Mouse (Mus musculus): ENCODE measurements at regions not wholly inside any gene's neighbourhood (a gene's known extent, or its start where the extent isn't known, plus 50 kb on each side); places are given as distances from the start of the nearest gene placed in this dataset.

DNA sequence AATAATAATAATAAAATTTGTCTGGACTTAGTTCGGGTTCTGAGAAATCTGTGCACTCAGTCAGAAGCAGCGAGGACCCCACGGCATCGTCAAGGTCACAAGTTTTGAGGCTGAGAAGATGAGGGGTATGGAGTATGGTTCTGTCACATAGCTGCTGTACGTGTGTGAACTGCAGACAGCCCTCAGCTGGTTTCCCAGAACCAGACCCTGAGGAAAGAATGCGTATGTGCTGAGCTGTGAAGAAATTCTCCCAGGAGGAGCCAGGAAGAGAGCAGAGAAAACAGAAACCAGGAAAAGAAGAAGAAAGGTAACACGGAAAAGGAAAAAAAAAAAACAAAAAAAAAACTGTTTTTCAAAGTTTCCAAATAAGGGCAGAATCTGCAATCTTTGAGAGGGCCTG lies 112.4 kb upstream of the Cited2 start:
- 89% methylated on average over 7 of the region's 7 CpGs for WGBS
- ATAC-seq (ENCODE audit: low FRiP score): no peak
- Histone ChIP-seq H3K9me3 (no peaks in the 10 kb centered on the region), H3K36me3 (no peaks in the 10 kb centered on the region), H3K4me3 (no peak overlapping the region), H3K27ac (no peak overlapping the region), H3K27me3 (no peaks in the 10 kb centered on the region), H3K9ac (no peak overlapping the region), H3K4me2 (no peak overlapping the region), H3K4me1 (replicated peaks) (no peaks in the 10 kb centered on the region)

DNA sequence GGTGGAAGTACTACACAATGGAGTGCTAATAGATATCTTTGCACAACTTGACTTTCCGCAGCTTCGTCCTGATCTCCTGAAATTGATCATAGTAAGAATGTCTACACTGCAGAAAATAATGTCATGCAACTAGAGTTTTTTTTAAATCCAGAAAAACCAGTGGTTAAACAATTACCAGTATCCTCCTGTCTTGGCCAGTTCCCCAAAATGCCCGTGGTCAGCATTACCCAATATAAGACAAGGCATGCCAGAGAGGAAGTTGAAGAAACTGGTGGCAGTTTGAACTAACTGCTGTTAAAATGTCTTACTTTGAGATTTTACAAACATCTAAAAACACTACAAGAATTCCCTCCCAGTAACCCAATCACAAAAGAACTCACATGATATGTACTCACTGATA lies 109.7 kb upstream of the Cited2 start:
- no peaks in the 10 kb centered on the region for H3K27me3 ChIP-seq
- ATAC-seq (ENCODE audit: low FRiP score): no peak
- H3K4me1 ChIP-seq (replicated peaks): no peaks in the 10 kb centered on the region
- H3K9me3 ChIP-seq: no peaks in the 10 kb centered on the region
- no peaks in the 10 kb centered on the region for H3K36me3 ChIP-seq
- H3K9ac ChIP-seq: no peak overlapping the region
- H3K4me3 ChIP-seq: no peak overlapping the region
- H3K27ac ChIP-seq: no peak overlapping the region
- WGBS: 92% methylated on average over 3 of the region's 3 CpGs
- no peak overlapping the region for H3K4me2 ChIP-seq

DNA sequence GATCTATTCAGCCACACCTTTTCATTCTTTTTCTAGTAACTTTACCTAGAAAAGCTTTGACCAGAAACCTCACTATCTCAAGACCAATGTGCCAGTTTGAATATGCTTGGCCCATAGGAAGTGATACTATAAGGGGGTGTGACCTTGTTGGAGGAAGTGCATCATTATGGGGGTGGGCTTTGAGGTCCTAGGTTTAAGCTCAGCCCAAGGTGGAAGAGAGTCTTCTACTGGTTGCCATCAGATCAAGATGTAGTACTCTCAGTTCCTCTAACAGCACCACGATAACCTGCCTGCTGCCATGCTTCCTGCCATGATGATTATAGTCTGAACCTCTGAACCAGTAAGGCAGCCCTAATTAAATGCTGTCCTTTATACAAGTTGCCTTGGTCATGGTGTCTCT lies 105.0 kb upstream of the Cited2 start:
- Histone ChIP-seq H3K9me3 (no peaks in the 10 kb centered on the region), H3K4me1 (replicated peaks) (no peaks in the 10 kb centered on the region), H3K27me3 (no peaks in the 10 kb centered on the region), H3K27ac (no peak overlapping the region), H3K36me3 (no peaks in the 10 kb centered on the region), H3K9ac (no peak overlapping the region), H3K4me3 (no peak overlapping the region), H3K4me2 (no peak overlapping the region)
- no peak for ATAC-seq (ENCODE audit: low FRiP score)
- WGBS: 94% methylated on average over 1 of the region's 1 CpGs

DNA sequence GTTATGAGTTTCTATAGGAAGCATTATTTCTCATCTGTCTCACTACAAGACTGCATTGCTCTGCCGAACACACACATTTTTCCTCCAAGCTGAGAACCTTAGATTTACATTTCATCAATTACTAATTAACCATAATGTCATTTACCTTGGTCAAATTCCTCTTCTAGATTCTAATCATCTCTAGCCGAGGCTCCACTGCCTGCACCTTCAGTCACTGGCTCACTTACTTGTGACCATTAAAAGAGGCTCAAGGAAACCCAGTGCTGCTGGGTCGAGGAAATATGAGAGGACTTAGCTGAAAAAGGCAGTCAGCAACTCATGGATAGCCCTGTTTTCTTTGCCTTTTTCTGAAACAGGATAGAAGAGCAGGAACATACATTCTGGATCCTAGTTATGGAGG lies 103.4 kb upstream of the Cited2 start:
- Histone ChIP-seq H3K4me2 (no peak overlapping the region), H3K9ac (no peak overlapping the region), H3K27ac (no peak overlapping the region), H3K27me3 (no peaks in the 10 kb centered on the region), H3K4me3 (no peak overlapping the region), H3K4me1 (replicated peaks) (no peaks in the 10 kb centered on the region), H3K36me3 (no peaks in the 10 kb centered on the region), H3K9me3 (no peaks in the 10 kb centered on the region)
- no peak for ATAC-seq (ENCODE audit: low FRiP score)
- 76% methylated on average over 3 of the region's 3 CpGs for WGBS

DNA sequence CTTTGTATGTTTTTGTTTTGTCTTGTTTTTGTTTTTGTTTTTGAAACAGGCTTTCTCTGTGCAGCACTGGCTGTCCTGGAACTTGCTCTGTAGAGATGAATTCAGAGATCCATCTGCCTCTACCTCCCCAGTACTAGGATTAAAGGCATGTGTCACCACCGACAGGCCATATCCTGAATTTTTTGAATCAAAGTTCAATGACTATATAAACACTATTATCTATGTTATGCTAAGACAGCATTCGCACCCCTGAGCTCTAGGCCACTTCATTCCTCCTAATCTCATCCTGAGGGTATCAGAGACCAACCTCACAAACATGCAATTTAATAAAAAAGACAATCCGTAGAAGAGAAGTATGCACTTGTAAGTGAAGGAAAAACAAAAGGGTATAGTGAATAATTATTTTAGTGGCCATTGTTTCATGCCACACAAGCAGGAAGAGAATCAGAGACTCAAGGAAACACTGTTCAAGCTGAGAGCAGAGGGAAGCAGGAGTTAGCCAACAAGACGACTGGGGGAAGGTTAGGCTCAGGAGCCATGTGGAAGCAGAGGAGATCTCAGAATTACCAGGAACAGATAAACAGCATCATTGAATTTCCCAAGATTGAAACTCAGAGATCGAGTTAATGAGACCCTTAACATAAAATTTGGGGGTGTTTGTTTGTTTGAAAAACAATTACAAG lies 101.2 kb upstream of the Cited2 start:
- Histone ChIP-seq H3K4me2 (no peak overlapping the region), H3K9ac (no peak overlapping the region), H3K9me3 (no peaks in the 10 kb centered on the region), H3K4me1 (replicated peaks) (no peaks in the 10 kb centered on the region), H3K27me3 (no peaks in the 10 kb centered on the region), H3K36me3 (no peaks in the 10 kb centered on the region), H3K4me3 (no peak overlapping the region), H3K27ac (no peak overlapping the region)
- ATAC-seq (ENCODE audit: low FRiP score): no peak
- WGBS: 80% methylated on average over 5 of the region's 5 CpGs

DNA sequence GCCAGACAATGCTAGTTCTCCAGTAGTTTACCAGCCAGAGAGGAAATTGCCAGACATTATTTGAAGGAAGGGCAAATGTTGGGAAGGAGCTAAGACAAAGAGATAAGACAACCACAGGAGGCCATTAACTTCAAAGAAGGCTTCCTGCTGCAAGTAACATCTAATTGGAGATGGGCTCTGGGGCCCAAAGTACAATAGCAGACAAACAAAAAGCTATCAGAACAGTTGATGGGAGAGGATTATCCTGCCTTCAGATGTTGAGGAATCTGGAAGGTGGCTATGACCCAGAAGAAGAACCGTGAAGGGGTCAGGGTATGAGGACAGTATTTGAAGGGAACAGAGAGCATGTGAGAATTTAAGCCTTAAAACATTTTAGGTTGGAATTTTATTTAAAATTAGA lies 100.2 kb upstream of the Cited2 start:
- no peaks in the 10 kb centered on the region for H3K27me3 ChIP-seq
- H3K4me3 ChIP-seq: no peak overlapping the region
- H3K9ac ChIP-seq: no peak overlapping the region
- WGBS: 9% methylated on average over 1 of the region's 1 CpGs
- no peak overlapping the region for H3K27ac ChIP-seq
- no peaks in the 10 kb centered on the region for H3K4me1 ChIP-seq (replicated peaks)
- H3K4me2 ChIP-seq: no peak overlapping the region
- ATAC-seq (ENCODE audit: low FRiP score): no peak
- no peaks in the 10 kb centered on the region for H3K9me3 ChIP-seq
- no peaks in the 10 kb centered on the region for H3K36me3 ChIP-seq

DNA sequence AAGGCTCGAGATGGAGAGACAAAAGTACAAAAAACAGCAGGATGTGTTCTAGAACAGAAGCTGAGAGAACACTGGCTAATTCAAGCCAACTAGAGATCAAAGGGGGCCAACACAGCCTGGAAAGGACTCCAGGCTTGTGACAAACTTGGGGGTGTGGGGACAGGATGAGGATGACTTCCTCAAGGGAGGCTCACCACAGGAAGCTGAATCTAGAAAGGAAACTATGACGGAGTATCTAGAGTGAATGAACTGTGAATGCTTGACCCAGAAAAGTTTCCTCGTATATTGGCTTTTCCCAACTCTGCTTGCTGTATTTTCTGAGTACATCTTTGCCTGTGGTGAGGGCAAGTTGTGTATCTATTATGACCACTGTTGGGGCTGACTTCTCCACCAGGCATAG lies 93.3 kb upstream of the Cited2 start:
- no peak for ATAC-seq (ENCODE audit: low FRiP score)
- no peaks in the 10 kb centered on the region for H3K36me3 ChIP-seq
- H3K4me1 ChIP-seq (replicated peaks): peaks cover 12% of the 10 kb centered on the region
- no peak overlapping the region for H3K4me2 ChIP-seq
- no peak overlapping the region for H3K27ac ChIP-seq
- H3K9ac ChIP-seq: no peak overlapping the region
- no peaks in the 10 kb centered on the region for H3K9me3 ChIP-seq
- 66% methylated on average over 3 of the region's 3 CpGs for WGBS
- H3K4me3 ChIP-seq: no peak overlapping the region
- H3K27me3 ChIP-seq: no peaks in the 10 kb centered on the region

DNA sequence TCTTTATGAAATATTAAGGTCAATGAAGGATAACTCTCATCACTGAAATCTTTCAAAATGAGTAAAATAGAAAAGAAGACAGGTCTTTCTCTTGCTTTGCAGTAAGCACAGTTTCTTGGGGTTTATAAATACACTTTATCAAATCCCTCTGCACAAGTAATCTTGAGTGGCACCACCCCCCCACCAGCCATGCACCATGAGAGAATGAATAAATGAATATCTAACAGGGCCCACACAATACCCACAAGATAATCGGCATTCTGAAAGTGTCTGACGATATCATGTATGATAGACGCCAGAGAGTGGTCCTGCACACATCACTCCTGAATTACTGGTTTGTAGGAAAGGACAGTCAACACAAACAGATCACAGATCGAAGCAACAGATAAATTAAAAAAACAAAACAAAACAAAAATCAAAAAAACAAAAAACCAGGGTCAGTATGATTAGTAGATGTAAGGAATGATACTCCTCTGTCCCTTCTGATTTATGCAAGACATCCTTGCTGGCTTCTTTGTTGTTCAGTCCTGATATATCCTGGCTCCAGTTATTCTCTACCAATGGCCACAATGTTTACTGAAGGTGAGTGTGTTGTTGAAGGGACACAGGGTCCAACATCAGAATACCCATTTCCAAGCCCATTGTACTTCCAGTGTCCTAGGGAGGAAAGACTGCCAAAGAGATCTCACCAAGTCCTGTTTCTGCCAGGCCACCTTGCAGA lies 92.0 kb upstream of the Cited2 start:
- Histone ChIP-seq H3K9ac (no peak overlapping the region), H3K4me3 (no peak overlapping the region), H3K27ac (peak overlapping the region; percentile 59), H3K27me3 (no peaks in the 10 kb centered on the region), H3K4me2 (no peak overlapping the region), H3K36me3 (no peaks in the 10 kb centered on the region), H3K4me1 (replicated peaks) (peaks cover 12% of the 10 kb centered on the region), H3K9me3 (no peaks in the 10 kb centered on the region)
- WGBS: 39% methylated on average over 4 of the region's 4 CpGs
- ATAC-seq (ENCODE audit: low FRiP score): peak; percentile 55; the same call in 1 of the 2 replicates

DNA sequence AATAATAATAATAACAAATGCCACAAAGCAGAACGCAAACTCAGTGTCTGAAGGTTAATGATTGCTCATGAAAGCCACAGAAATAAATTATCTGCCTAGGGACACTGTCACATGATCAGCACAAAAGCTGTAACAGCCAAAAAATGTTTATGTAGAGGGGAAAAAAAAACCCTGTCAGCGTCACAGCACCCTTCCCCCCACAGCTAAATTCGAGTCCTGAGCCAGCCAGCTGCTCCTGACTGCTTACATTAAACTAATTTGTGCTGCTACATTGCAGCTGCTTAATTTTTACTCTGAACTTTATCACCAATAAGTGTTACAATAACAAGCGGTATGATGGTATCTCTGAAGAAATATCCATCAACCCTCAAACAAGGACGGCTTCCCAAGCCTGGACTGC lies 91.2 kb upstream of the Cited2 start:
- H3K36me3 ChIP-seq: no peaks in the 10 kb centered on the region
- WGBS: 18% methylated on average over 5 of the region's 5 CpGs
- peaks cover 12% of the 10 kb centered on the region for H3K4me1 ChIP-seq (replicated peaks)
- ATAC-seq (ENCODE audit: low FRiP score): peak; percentile 55; the same call in 1 of the 2 replicates
- no peaks in the 10 kb centered on the region for H3K9me3 ChIP-seq
- no peak overlapping the region for H3K9ac ChIP-seq
- no peaks in the 10 kb centered on the region for H3K27me3 ChIP-seq
- peak overlapping the region; percentile 58 for H3K27ac ChIP-seq
- H3K4me3 ChIP-seq: no peak overlapping the region
- no peak overlapping the region for H3K4me2 ChIP-seq

DNA sequence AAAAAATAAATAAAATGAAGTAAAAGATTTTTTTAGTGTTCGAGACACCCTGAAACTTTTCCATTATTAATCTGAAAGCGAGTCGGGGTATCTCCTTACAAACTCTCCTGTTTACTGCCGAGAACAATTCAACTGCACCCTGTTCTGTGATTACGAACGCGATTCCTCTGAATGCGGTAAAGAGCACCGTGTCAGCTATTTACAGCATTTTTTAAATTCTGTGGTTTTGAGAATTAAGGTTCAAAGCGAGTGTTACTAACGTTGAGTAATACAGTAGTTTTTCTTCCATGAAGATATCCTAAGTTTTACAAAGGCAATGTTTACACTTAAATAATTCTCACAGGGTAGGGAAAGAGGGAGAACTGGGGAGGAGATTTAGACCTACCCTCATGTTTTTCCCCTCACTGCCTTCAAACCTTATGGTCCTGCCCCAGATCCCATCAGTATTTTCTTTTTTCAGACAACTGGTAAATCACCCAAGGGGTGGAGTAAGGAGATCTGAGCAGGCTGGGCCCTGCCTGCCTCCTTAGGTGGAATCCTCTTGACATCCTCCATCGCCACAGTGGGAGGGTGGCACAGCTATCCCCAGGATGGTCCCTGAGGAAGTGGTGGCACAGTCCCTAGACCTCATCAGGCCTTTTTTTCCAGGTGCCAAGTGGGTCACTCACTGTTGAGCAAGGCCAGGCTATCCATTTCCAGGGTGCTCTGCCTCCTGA lies 89.9 kb upstream of the Cited2 start:
- H3K36me3 ChIP-seq: no peaks in the 10 kb centered on the region
- 85% methylated on average over 12 of the region's 12 CpGs for WGBS

DNA sequence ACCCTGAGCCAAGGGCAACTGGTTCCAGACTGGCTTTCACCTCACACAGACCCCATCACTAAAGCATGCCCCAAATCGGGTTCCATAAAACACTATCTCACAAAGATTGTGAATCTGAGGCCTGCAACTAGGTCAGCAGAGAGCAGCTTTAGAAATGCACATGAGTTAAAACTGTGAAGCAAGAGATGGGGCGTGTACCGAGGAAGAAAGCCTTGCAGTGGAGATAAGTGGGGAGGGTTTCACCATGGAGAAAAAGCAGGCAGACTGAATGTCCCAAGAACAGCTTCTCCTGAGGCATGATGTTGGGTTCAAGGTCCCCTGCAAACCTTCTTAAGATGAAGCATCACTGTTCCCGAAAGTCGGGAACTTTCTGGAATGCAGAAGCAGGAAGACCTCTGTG lies 77.7 kb upstream of the Cited2 start:
- no peak for ATAC-seq (ENCODE audit: low FRiP score)
- H3K9me3 ChIP-seq: no peaks in the 10 kb centered on the region

More for the DNA sequence above, 89.9 kb upstream of the Cited2 start:
- Histone ChIP-seq H3K4me1 (replicated peaks) (peaks cover 12% of the 10 kb centered on the region), H3K27ac (no peak overlapping the region), H3K4me2 (no peak overlapping the region), H3K27me3 (no peaks in the 10 kb centered on the region), H3K9ac (no peak overlapping the region), H3K9me3 (no peaks in the 10 kb centered on the region), H3K4me3 (no peak overlapping the region)
- ATAC-seq (ENCODE audit: low FRiP score): no peak

DNA sequence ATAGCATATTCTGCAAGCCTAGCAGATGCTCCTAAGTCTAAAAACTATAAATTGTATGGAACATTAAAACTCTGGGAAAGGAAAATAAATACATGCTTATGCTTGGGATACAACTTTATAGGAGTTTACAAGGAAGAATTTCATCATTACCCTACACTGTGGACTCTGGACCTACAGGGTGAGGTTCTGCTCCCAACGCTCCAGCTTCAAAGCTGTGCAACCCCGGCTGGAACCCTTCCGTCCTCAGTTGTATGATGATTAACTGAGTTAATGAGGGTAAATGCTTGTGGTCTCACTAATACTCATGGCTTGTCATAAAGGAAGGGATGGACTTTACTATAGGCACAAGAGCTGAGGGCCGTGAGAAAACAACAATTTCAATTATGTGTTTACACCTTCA lies 76.6 kb upstream of the Cited2 start:
- 94% methylated on average over 4 of the region's 4 CpGs for WGBS
- Histone ChIP-seq H3K27me3 (no peaks in the 10 kb centered on the region), H3K36me3 (no peaks in the 10 kb centered on the region), H3K9ac (no peak overlapping the region), H3K27ac (no peak overlapping the region), H3K4me2 (no peak overlapping the region), H3K4me3 (no peak overlapping the region), H3K9me3 (no peaks in the 10 kb centered on the region), H3K4me1 (replicated peaks) (no peaks in the 10 kb centered on the region)
- no peak for ATAC-seq (ENCODE audit: low FRiP score)

More for the DNA sequence above, 77.7 kb upstream of the Cited2 start:
- Histone ChIP-seq H3K4me2 (no peak overlapping the region), H3K27me3 (no peaks in the 10 kb centered on the region), H3K27ac (no peak overlapping the region), H3K4me3 (no peak overlapping the region), H3K36me3 (no peaks in the 10 kb centered on the region), H3K4me1 (replicated peaks) (no peaks in the 10 kb centered on the region), H3K9ac (no peak overlapping the region)
- 92% methylated on average over 5 of the region's 5 CpGs for WGBS

Data from hindbrain, embryonic 13.5 days (tissue).